8 mouse cellular contexts compared by ENCODE assay signal in the genomic region with DNA sequence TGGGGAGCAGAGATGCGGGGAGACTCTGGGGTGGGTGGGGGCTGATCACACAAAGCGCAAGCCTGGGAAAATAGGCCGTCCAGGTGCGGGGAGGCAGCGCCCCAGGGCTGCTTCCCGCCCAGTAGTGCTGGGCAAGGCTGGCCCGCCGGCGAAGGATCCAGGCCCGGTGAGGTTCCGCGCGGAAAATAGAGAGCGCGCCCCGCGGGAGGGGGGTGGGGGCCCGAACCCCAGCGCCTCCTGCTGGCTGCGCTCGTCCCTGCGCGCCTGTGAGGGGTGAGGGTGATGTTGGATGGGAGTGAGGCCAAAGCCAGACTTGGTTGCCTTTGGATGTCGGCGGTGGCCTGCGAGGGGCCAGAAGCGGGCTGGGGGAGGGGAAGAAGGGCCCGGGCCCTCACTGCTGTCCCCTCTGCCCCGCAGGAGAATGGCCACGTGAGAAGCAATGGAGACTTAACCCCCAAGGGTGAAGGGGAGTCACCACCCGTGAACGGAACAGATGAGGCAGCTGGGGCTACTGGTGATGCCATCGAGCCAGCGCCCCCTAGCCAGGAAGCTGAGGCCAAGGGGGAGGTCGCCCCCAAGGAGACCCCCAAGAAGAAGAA. TPM values are rescaled to one million over a fixed set of nuclear protein-coding genes. Genes with fewer than 3 reads are reported as not detected.
DNase-seq lines count a peak whose midpoint lies in the region; ATAC-seq and TF ChIP-seq lines count a peak whose summit lies in the region.

No protein-coding gene starts in this region.

- H3K27me3 ChIP-seq in kidney, adult 2 months (replicated peaks; ENCODE audit: control insufficient read depth, insufficient read depth, low read length): 0 out of 2 replicates have a peak, but pooled peaks cover 2% of the 10 kb centered on the region

- 4% methylated on average over 34 of the region's 35 CpGs for WGBS in kidney, adult 2 months

- ATAC-seq in granulocyte monocyte progenitor cell, adult 5-6 weeks (replicated peaks; ENCODE audit: poor library complexity, severe bottlenecking): peak; percentile 41

- TF ChIP-seq CTCF in kidney, adult 2 months (conservative IDR thresholded peaks at IDR 0.05; ENCODE audit: insufficient read depth, insufficient read length, low read depth, low read length): peak; percentile 49

- H3K4me3 ChIP-seq in brown adipose tissue, adult 24 weeks (ENCODE audit: insufficient read depth, low read depth, low read length): peak overlapping the region; percentile 56
- peak overlapping the region; percentile 67 for H3K4me3 ChIP-seq in kidney, adult 2 months (ENCODE audit: insufficient read depth, low read depth, low read length)

- H3K27ac ChIP-seq in brown adipose tissue, adult 24 weeks (replicated peaks; ENCODE audit: low read depth, low read length): no peak overlapping the region
- H3K27ac ChIP-seq in kidney, adult 2 months (ENCODE audit: insufficient read depth, low read depth, low read length): no peak overlapping the region

- no peak for TF ChIP-seq POLR2A in kidney, adult 2 months (IDR thresholded peaks at IDR 0.05; ENCODE audit: low read depth, low read length)

- intact Hi-C loops in left cerebral cortex, postnatal 4 days (cut with DNase I): loop anchor here (10.0 kb wide), 1 partner anchor 90 kb away; a partner anchor contains a TSS

- DNase-seq in left cerebral cortex, postnatal 4 days: peak; percentile 77
- no peak for DNase-seq in left cerebral cortex, adult 18-20 months (ENCODE audit: low spot score in 2 of 2)
- DNase-seq in kidney, adult 2 months: peak; percentile 40
- DNase-seq in lung, postnatal 10 days: peak; percentile 81
- peak; percentile 80 for DNase-seq in retina, embryonic 14.5 days (ENCODE audit: low spot score)
- peak; percentile 71 for DNase-seq in urinary bladder, postnatal 25 days (ENCODE audit: low spot score)

- H3K4me1 ChIP-seq in brown adipose tissue, adult 24 weeks (ENCODE audit: control insufficient read depth, insufficient read depth, insufficient read length, low read length): no peaks in the 10 kb centered on the region
- H3K4me1 ChIP-seq in kidney, adult 2 months (ENCODE audit: control insufficient read depth, insufficient read depth, low read length): no peaks in the 10 kb centered on the region

- no peaks in the 10 kb centered on the region for H3K36me3 ChIP-seq in kidney, adult 2 months (ENCODE audit: control insufficient read depth, insufficient read depth, low read length)

RNA-seq across cellular contexts. Expression of a gene that starts 1.0 kb away (rescaled TPM):
- 1,000 to 10,000 TPM; 1,277 to 1,311 TPM for total RNA-seq in left cerebral cortex, postnatal 4 days (2021)
- 10 to 100 TPM; 58.3 to 84.6 TPM for total RNA-seq in left cerebral cortex, adult 18-20 months (2021)
- polyA plus RNA-seq in brown adipose tissue, adult 24 weeks (2012; ENCODE audit: insufficient read depth, insufficient read length, missing spikeins): 3.5 and 4.9 TPM in 2 replicates
- 27.6 and 45.5 TPM in 2 replicates for total RNA-seq in granulocyte monocyte progenitor cell, adult 5-6 weeks (2014; fragmentation: Nextera tagmentation)
- total RNA-seq in granulocyte monocyte progenitor cell, adult 5-6 weeks (2017): 28.4 and 29.9 TPM in 2 replicates
- 20.3 and 26.5 TPM in 2 replicates for polyA plus RNA-seq in kidney, adult 2 months (2012; rRNA removed)

RNA-seq across cellular contexts. Expression of a gene that starts 23.4 kb away (rescaled TPM):
- not detected for total RNA-seq in left cerebral cortex, postnatal 4 days (2021)
- total RNA-seq in left cerebral cortex, adult 18-20 months (2021): under 1 TPM in 1 of 2 experiments, not detected in 1; 0.66 TPM
- polyA plus RNA-seq in brown adipose tissue, adult 24 weeks (2012; ENCODE audit: insufficient read depth, insufficient read length, missing spikeins): not detected in 2 replicates
- not detected in 2 replicates for total RNA-seq in granulocyte monocyte progenitor cell, adult 5-6 weeks (2014; fragmentation: Nextera tagmentation)
- not detected in 2 replicates for total RNA-seq in granulocyte monocyte progenitor cell, adult 5-6 weeks (2017)
- polyA plus RNA-seq in kidney, adult 2 months (2012; rRNA removed): 0.94 and 1.1 TPM in 2 replicates

RNA-seq across cellular contexts. Expression of a gene that starts 23.6 kb away (rescaled TPM):
- 1 to 10 TPM; 1.0 TPM for total RNA-seq in left cerebral cortex, postnatal 4 days (2021)
- not detected for total RNA-seq in left cerebral cortex, adult 18-20 months (2021)
- polyA plus RNA-seq in brown adipose tissue, adult 24 weeks (2012; ENCODE audit: insufficient read depth, insufficient read length, missing spikeins): not detected in 2 replicates
- not detected in 2 replicates for total RNA-seq in granulocyte monocyte progenitor cell, adult 5-6 weeks (2014; fragmentation: Nextera tagmentation)
- not detected in 2 replicates for total RNA-seq in granulocyte monocyte progenitor cell, adult 5-6 weeks (2017)
- 0.10 TPM in 1 of 2 replicates, not detected in the other for polyA plus RNA-seq in kidney, adult 2 months (2012; rRNA removed)

RNA-seq across cellular contexts. Expression of a gene that starts 28.1 kb away (rescaled TPM):
- total RNA-seq in left cerebral cortex, postnatal 4 days (2021): 10 to 100 TPM; 39.8 to 43.5 TPM
- total RNA-seq in left cerebral cortex, adult 18-20 months (2021): 10 to 100 TPM; 21.5 to 22.7 TPM
- polyA plus RNA-seq in brown adipose tissue, adult 24 weeks (2012; ENCODE audit: insufficient read depth, insufficient read length, missing spikeins): 46.2 and 49.1 TPM in 2 replicates
- total RNA-seq in granulocyte monocyte progenitor cell, adult 5-6 weeks (2014; fragmentation: Nextera tagmentation): 109 and 142 TPM in 2 replicates
- 62.6 and 74.9 TPM in 2 replicates for total RNA-seq in granulocyte monocyte progenitor cell, adult 5-6 weeks (2017)
- polyA plus RNA-seq in kidney, adult 2 months (2012; rRNA removed): 35.4 and 41.6 TPM in 2 replicates

RNA-seq across cellular contexts. Expression of a gene that starts 53.0 kb away (rescaled TPM):
- total RNA-seq in left cerebral cortex, postnatal 4 days (2021): 10 to 100 TPM; 38.5 to 40.7 TPM
- 10 to 100 TPM; 59.8 to 62.7 TPM for total RNA-seq in left cerebral cortex, adult 18-20 months (2021)
- 24.8 and 35.7 TPM in 2 replicates for polyA plus RNA-seq in brown adipose tissue, adult 24 weeks (2012; ENCODE audit: insufficient read depth, insufficient read length, missing spikeins)
- total RNA-seq in granulocyte monocyte progenitor cell, adult 5-6 weeks (2014; fragmentation: Nextera tagmentation): 14.7 and 32.8 TPM in 2 replicates
- total RNA-seq in granulocyte monocyte progenitor cell, adult 5-6 weeks (2017): 17.9 and 23.1 TPM in 2 replicates
- polyA plus RNA-seq in kidney, adult 2 months (2012; rRNA removed): 25.3 and 28.7 TPM in 2 replicates

Comparison
In these comparisons a context has a peak if more than half of its experiments do, and no peak if none do; other contexts are left out.
1. DNase-seq: peak in left cerebral cortex, postnatal 4 days (single experiment), kidney, adult 2 months (single experiment), lung, postnatal 10 days (single experiment), retina, embryonic 14.5 days (single experiment) and urinary bladder, postnatal 25 days (single experiment); none in left cerebral cortex, adult 18-20 months (0 of 2).
2. RNA of a gene that starts 1.0 kb away (total RNA-seq): 1,277 to 1,311 TPM in left cerebral cortex, postnatal 4 days; 58.3 to 84.6 TPM in left cerebral cortex, adult 18-20 months and 27.6 to 45.5 TPM in granulocyte monocyte progenitor cell, adult 5-6 weeks; every median in the first group is over 10 times any median in the second.